23 mouse cellular contexts compared by ENCODE assay signal in genomic region chr16:92056711-92057110, GRCm38 (mm10). TPM values are rescaled to one million over a fixed set of nuclear protein-coding genes. Genes with fewer than 3 reads are reported as not detected.
DNase-seq lines count a peak whose midpoint lies in the region; ATAC-seq and TF ChIP-seq lines count a peak whose summit lies in the region.
"Had no signal": no experiment of that assay in that cellular context is flagged by ENCODE, and none has a peak within 500 bp of the region (broad histone marks: within the 10 kb centered on the region; RNA-seq: fewer than 3 reads in every experiment).

No protein-coding gene starts in this region.

- H3K4me1 ChIP-seq in heart, embryonic 13.5 days: peaks cover 33% of the 10 kb centered on the region
- peaks cover 8% of the 10 kb centered on the region; the same call in 1 of the 2 replicates for H3K4me1 ChIP-seq in heart, embryonic 11.5 days (ENCODE audit: control insufficient read depth, insufficient read depth, low read length)
- peaks cover 15% of the 10 kb centered on the region; the same call in 1 of the 2 replicates for H3K4me1 ChIP-seq in hindbrain, postnatal 0 days (ENCODE audit: insufficient read depth, low read length)
- H3K4me1 ChIP-seq in hindbrain, embryonic 11.5 days (replicated peaks; ENCODE audit: control insufficient read depth, insufficient read depth, low read length): peaks cover 3% of the 10 kb centered on the region; the same call in 1 of the 2 replicates
- H3K4me1 ChIP-seq in limb, embryonic 12.5 days (replicated peaks): peaks cover 24% of the 10 kb centered on the region
- H3K4me1 ChIP-seq in limb, embryonic 10.5 days: peaks cover 22% of the 10 kb centered on the region
- peaks cover 32% of the 10 kb centered on the region for H3K4me1 ChIP-seq in midbrain, embryonic 15.5 days
- H3K4me1 ChIP-seq in midbrain, embryonic 13.5 days (replicated peaks): peaks cover 37% of the 10 kb centered on the region

- H3K9ac ChIP-seq in heart, embryonic 13.5 days: no peak overlapping the region
- no peak overlapping the region for H3K9ac ChIP-seq in heart, embryonic 11.5 days (ENCODE audit: low read depth, low read length)
- H3K9ac ChIP-seq in hindbrain, postnatal 0 days (replicated peaks; ENCODE audit: low read length): no peak overlapping the region
- H3K9ac ChIP-seq in hindbrain, embryonic 11.5 days (ENCODE audit: low read depth, low read length): no peak overlapping the region
- no peak overlapping the region for H3K9ac ChIP-seq in limb, embryonic 12.5 days (replicated peaks)
- no peak overlapping the region for H3K9ac ChIP-seq in midbrain, embryonic 15.5 days
- H3K9ac ChIP-seq in midbrain, embryonic 13.5 days (replicated peaks): no peak overlapping the region

- H3K4me3 ChIP-seq in heart, embryonic 13.5 days: no peak overlapping the region
- no peak overlapping the region for H3K4me3 ChIP-seq in heart, embryonic 11.5 days (ENCODE audit: low read depth, low read length)
- no peak overlapping the region for H3K4me3 ChIP-seq in hindbrain, postnatal 0 days (ENCODE audit: low read length)
- no peak overlapping the region for H3K4me3 ChIP-seq in hindbrain, embryonic 11.5 days (ENCODE audit: low read depth, low read length)
- no peak overlapping the region for H3K4me3 ChIP-seq in limb, embryonic 12.5 days (replicated peaks)
- H3K4me3 ChIP-seq in limb, embryonic 10.5 days: no peak overlapping the region
- H3K4me3 ChIP-seq in midbrain, embryonic 15.5 days: no peak overlapping the region
- H3K4me3 ChIP-seq in midbrain, embryonic 13.5 days (replicated peaks): no peak overlapping the region

- peaks cover 11% of the 10 kb centered on the region for H3K36me3 ChIP-seq in heart, embryonic 13.5 days
- peaks cover 3% of the 10 kb centered on the region; the same call in 1 of the 2 replicates for H3K36me3 ChIP-seq in heart, embryonic 11.5 days (ENCODE audit: control insufficient read depth, insufficient read depth, low read length)
- H3K36me3 ChIP-seq in hindbrain, postnatal 0 days (ENCODE audit: insufficient read depth, low read length): no peaks in the 10 kb centered on the region
- no peaks in the 10 kb centered on the region for H3K36me3 ChIP-seq in hindbrain, embryonic 11.5 days (ENCODE audit: control insufficient read depth, insufficient read depth, low read length)
- H3K36me3 ChIP-seq in limb, embryonic 12.5 days: peaks cover 14% of the 10 kb centered on the region; the same call in 1 of the 2 replicates
- peaks cover 15% of the 10 kb centered on the region for H3K36me3 ChIP-seq in limb, embryonic 10.5 days
- H3K36me3 ChIP-seq in midbrain, embryonic 15.5 days (replicated peaks): no peaks in the 10 kb centered on the region; the same call in 1 of the 2 replicates
- H3K36me3 ChIP-seq in midbrain, embryonic 13.5 days: peaks cover 7% of the 10 kb centered on the region
- H3K36me3 ChIP-seq: forebrain, embryonic 15.5 days had no signal

- no peak for ATAC-seq in heart, embryonic 13.5 days (ENCODE audit: extremely low read depth, insufficient number of reproducible peaks, low FRiP score, low TSS enrichment)
- no peak for ATAC-seq in heart, embryonic 11.5 days (replicated peaks; ENCODE audit: insufficient number of reproducible peaks, low FRiP score, low TSS enrichment)
- no peak for ATAC-seq in hindbrain, postnatal 0 days
- no peak for ATAC-seq in hindbrain, embryonic 11.5 days (ENCODE audit: low FRiP score)
- no peak for ATAC-seq in limb, embryonic 12.5 days (ENCODE audit: insufficient number of reproducible peaks, insufficient read depth, low FRiP score, low TSS enrichment, low read depth)
- no peak for ATAC-seq in midbrain, embryonic 15.5 days (replicated peaks)
- ATAC-seq in midbrain, embryonic 13.5 days: no peak
- ATAC-seq: activated CD4-positive, CD25-positive, alpha-beta regulatory T cell, adult 4 months; CD4-positive, CD25-positive, alpha-beta regulatory T cell, adult 4 months had no signal

- peaks cover 8% of the 10 kb centered on the region for H3K9me3 ChIP-seq in heart, embryonic 13.5 days
- H3K9me3 ChIP-seq in heart, embryonic 11.5 days (replicated peaks; ENCODE audit: control insufficient read depth, low read length): peaks cover 7% of the 10 kb centered on the region
- no peaks in the 10 kb centered on the region for H3K9me3 ChIP-seq in hindbrain, postnatal 0 days (ENCODE audit: low read length)
- H3K9me3 ChIP-seq in hindbrain, embryonic 11.5 days (ENCODE audit: control insufficient read depth, low read length): no peaks in the 10 kb centered on the region
- peaks cover 14% of the 10 kb centered on the region for H3K9me3 ChIP-seq in limb, embryonic 12.5 days
- H3K9me3 ChIP-seq in limb, embryonic 10.5 days (replicated peaks): peaks cover 9% of the 10 kb centered on the region; the same call in 1 of the 2 replicates
- H3K9me3 ChIP-seq in midbrain, embryonic 15.5 days: no peaks in the 10 kb centered on the region
- H3K9me3 ChIP-seq in midbrain, embryonic 13.5 days: peaks cover 10% of the 10 kb centered on the region; the same call in 1 of the 2 replicates
- H3K9me3 ChIP-seq: forebrain, embryonic 15.5 days; hindbrain, embryonic 15.5 days had no signal

- DNase-seq in hindbrain, postnatal 0 days (ENCODE audit: low spot score): no peak
- DNase-seq in hindbrain, embryonic 11.5 days (ENCODE audit: low spot score): no peak
- no peak for DNase-seq in limb, embryonic 10.5 days (ENCODE audit: low spot score)
- DNase-seq: adrenal gland, postnatal 14 days; cerebellum, adult 11-12 months; cerebellum, postnatal 25 days; gastrocnemius, postnatal 36 days; heart, adult 11 months had no signal

- H3K4me2 ChIP-seq in heart, embryonic 13.5 days: no peak overlapping the region
- H3K4me2 ChIP-seq in heart, embryonic 11.5 days: no peak overlapping the region
- H3K4me2 ChIP-seq in hindbrain, postnatal 0 days (ENCODE audit: low read depth, low read length): peak overlapping the region; percentile 79; the same call in 1 of the 2 replicates
- H3K4me2 ChIP-seq in hindbrain, embryonic 11.5 days (replicated peaks; ENCODE audit: low read depth, low read length): no peak overlapping the region
- H3K4me2 ChIP-seq in limb, embryonic 12.5 days: peak overlapping the region; percentile 84
- H3K4me2 ChIP-seq in midbrain, embryonic 15.5 days: 0 out of 2 replicates have a peak overlapping the region, but pooled peaks have one; percentile 74
- H3K4me2 ChIP-seq in midbrain, embryonic 13.5 days (replicated peaks): no peak overlapping the region

- no peak for TF ChIP-seq CTCF in hindbrain, postnatal 0 days (IDR thresholded peaks at IDR 0.05; ENCODE audit: low read depth)

- H3K27ac ChIP-seq in heart, embryonic 13.5 days (replicated peaks): 0 out of 2 replicates have a peak overlapping the region, but pooled peaks have one; percentile 87
- no peak overlapping the region; the same call in 1 of the 2 replicates for H3K27ac ChIP-seq in heart, embryonic 11.5 days (ENCODE audit: low read depth, low read length)
- H3K27ac ChIP-seq in hindbrain, postnatal 0 days: 0 out of 2 replicates have a peak overlapping the region, but pooled peaks have one; percentile 85
- H3K27ac ChIP-seq in hindbrain, embryonic 11.5 days (ENCODE audit: low read depth, low read length): no peak overlapping the region
- no peak overlapping the region for H3K27ac ChIP-seq in limb, embryonic 12.5 days
- no peak overlapping the region for H3K27ac ChIP-seq in limb, embryonic 10.5 days
- H3K27ac ChIP-seq in midbrain, embryonic 15.5 days: no peak overlapping the region
- no peak overlapping the region for H3K27ac ChIP-seq in midbrain, embryonic 13.5 days

- H3K27me3 ChIP-seq in heart, embryonic 13.5 days (replicated peaks): no peaks in the 10 kb centered on the region
- H3K27me3 ChIP-seq in heart, embryonic 11.5 days (ENCODE audit: control insufficient read depth, insufficient read depth, low read length): no peaks in the 10 kb centered on the region
- H3K27me3 ChIP-seq in hindbrain, postnatal 0 days (ENCODE audit: insufficient read depth, low read length): no peaks in the 10 kb centered on the region
- no peaks in the 10 kb centered on the region for H3K27me3 ChIP-seq in hindbrain, embryonic 11.5 days (ENCODE audit: control insufficient read depth, insufficient read depth, low read length)
- no peaks in the 10 kb centered on the region for H3K27me3 ChIP-seq in limb, embryonic 12.5 days
- no peaks in the 10 kb centered on the region for H3K27me3 ChIP-seq in limb, embryonic 10.5 days (ENCODE audit: low read depth, poor library complexity, severe bottlenecking)
- no peaks in the 10 kb centered on the region for H3K27me3 ChIP-seq in midbrain, embryonic 15.5 days (replicated peaks)
- peaks cover 2% of the 10 kb centered on the region; the same call in 1 of the 2 replicates for H3K27me3 ChIP-seq in midbrain, embryonic 13.5 days
- H3K27me3 ChIP-seq: embryonic facial prominence, embryonic 12.5 days; forebrain, embryonic 15.5 days; hindbrain, embryonic 15.5 days; Patski had no signal

- WGBS in heart, embryonic 13.5 days: 21% methylated on average over 2 of the region's 2 CpGs
- WGBS in heart, embryonic 11.5 days (ENCODE audit: insufficient replicate concordance): 13% methylated on average over 2 of the region's 2 CpGs
- WGBS in hindbrain, postnatal 0 days: 67% methylated on average over 2 of the region's 2 CpGs
- WGBS in hindbrain, embryonic 11.5 days: 53% methylated on average over 2 of the region's 2 CpGs
- WGBS in limb, embryonic 12.5 days: 73% methylated on average over 2 of the region's 2 CpGs
- 65% methylated on average over 2 of the region's 2 CpGs for WGBS in limb, embryonic 10.5 days
- 70% methylated on average over 2 of the region's 2 CpGs for WGBS in midbrain, embryonic 15.5 days
- 59% methylated on average over 2 of the region's 2 CpGs for WGBS in midbrain, embryonic 13.5 days

RNA-seq across cellular contexts. Expression of gene Mrps6, which starts 1.4 kb away (rescaled TPM):
- 106 and 122 TPM in 2 replicates for polyA plus RNA-seq in heart, embryonic 13.5 days (2015; fragmentation: Nextera tagmentation; extraction: Ambion mirVana)
- polyA plus RNA-seq in heart, embryonic 11.5 days (2014; fragmentation: Nextera tagmentation; extraction: Ambion mirVana): 121 and 136 TPM in 2 replicates
- total RNA-seq in hindbrain, postnatal 0 days (2014; rRNA removed): 24.9 and 33.2 TPM in 2 replicates
- polyA plus RNA-seq in hindbrain, postnatal 0 days (2015; fragmentation: Nextera tagmentation; extraction: Ambion mirVana): 181 and 183 TPM in 2 replicates
- 139 and 141 TPM in 2 replicates for polyA plus RNA-seq in hindbrain, embryonic 11.5 days (2014; fragmentation: Nextera tagmentation; extraction: Ambion mirVana)
- 87.5 and 98.7 TPM in 2 replicates for polyA plus RNA-seq in limb, embryonic 12.5 days (2016; fragmentation: Nextera tagmentation; extraction: Ambion mirVana)
- 92.2 and 111 TPM in 2 replicates for polyA plus RNA-seq in limb, embryonic 10.5 days (2016; fragmentation: Nextera tagmentation; extraction: Ambion mirVana)
- polyA plus RNA-seq in midbrain, embryonic 15.5 days (2015; fragmentation: Nextera tagmentation; extraction: Ambion mirVana): 156 and 163 TPM in 2 replicates
- 149 and 153 TPM in 2 replicates for polyA plus RNA-seq in midbrain, embryonic 13.5 days (2015; fragmentation: Nextera tagmentation; extraction: Ambion mirVana)

RNA-seq across cellular contexts. Expression of gene Gm49711, which starts 1.4 kb away (rescaled TPM):
- polyA plus RNA-seq in heart, embryonic 13.5 days (2015; fragmentation: Nextera tagmentation; extraction: Ambion mirVana): 0.13 and 0.25 TPM in 2 replicates
- polyA plus RNA-seq in heart, embryonic 11.5 days (2014; fragmentation: Nextera tagmentation; extraction: Ambion mirVana): 0.20 TPM in 1 of 2 replicates, not detected in the other
- total RNA-seq in hindbrain, postnatal 0 days (2014; rRNA removed): not detected in 2 replicates
- polyA plus RNA-seq in hindbrain, postnatal 0 days (2015; fragmentation: Nextera tagmentation; extraction: Ambion mirVana): 0.58 and 0.82 TPM in 2 replicates
- polyA plus RNA-seq in hindbrain, embryonic 11.5 days (2014; fragmentation: Nextera tagmentation; extraction: Ambion mirVana): 0.14 and 0.20 TPM in 2 replicates
- polyA plus RNA-seq in limb, embryonic 12.5 days (2016; fragmentation: Nextera tagmentation; extraction: Ambion mirVana): 0.28 TPM in 1 of 2 replicates, not detected in the other
- polyA plus RNA-seq in limb, embryonic 10.5 days (2016; fragmentation: Nextera tagmentation; extraction: Ambion mirVana): 0.30 TPM in 1 of 2 replicates, not detected in the other
- 0.72 and 0.73 TPM in 2 replicates for polyA plus RNA-seq in midbrain, embryonic 15.5 days (2015; fragmentation: Nextera tagmentation; extraction: Ambion mirVana)
- polyA plus RNA-seq in midbrain, embryonic 13.5 days (2015; fragmentation: Nextera tagmentation; extraction: Ambion mirVana): 0.49 and 0.54 TPM in 2 replicates
- total RNA-seq: adrenal gland, adult 18-20 months; adrenal gland, postnatal 14 days; gastrocnemius, adult 8-10 months; gastrocnemius, postnatal 36 days; heart, postnatal 36 days had no signal
- polyA plus RNA-seq: activated CD4-positive, CD25-positive, alpha-beta regulatory T cell, adult 4 months; CD4-positive, CD25-positive, alpha-beta regulatory T cell, adult 4 months; heart, embryonic 10.5 days had no signal

RNA-seq across cellular contexts. Expression of gene Slc5a3, which starts 1.4 kb away (rescaled TPM):
- polyA plus RNA-seq in heart, embryonic 13.5 days (2015; fragmentation: Nextera tagmentation; extraction: Ambion mirVana): 3.1 and 3.6 TPM in 2 replicates
- polyA plus RNA-seq in heart, embryonic 11.5 days (2014; fragmentation: Nextera tagmentation; extraction: Ambion mirVana): 5.7 and 6.7 TPM in 2 replicates
- 23.9 and 30.9 TPM in 2 replicates for total RNA-seq in hindbrain, postnatal 0 days (2014; rRNA removed)
- polyA plus RNA-seq in hindbrain, postnatal 0 days (2015; fragmentation: Nextera tagmentation; extraction: Ambion mirVana): 9.6 and 10.0 TPM in 2 replicates
- 14.6 and 14.9 TPM in 2 replicates for polyA plus RNA-seq in hindbrain, embryonic 11.5 days (2014; fragmentation: Nextera tagmentation; extraction: Ambion mirVana)
- 10.0 and 10.2 TPM in 2 replicates for polyA plus RNA-seq in limb, embryonic 12.5 days (2016; fragmentation: Nextera tagmentation; extraction: Ambion mirVana)
- polyA plus RNA-seq in limb, embryonic 10.5 days (2016; fragmentation: Nextera tagmentation; extraction: Ambion mirVana): 8.0 and 9.3 TPM in 2 replicates
- polyA plus RNA-seq in midbrain, embryonic 15.5 days (2015; fragmentation: Nextera tagmentation; extraction: Ambion mirVana): 18.3 and 21.3 TPM in 2 replicates
- polyA plus RNA-seq in midbrain, embryonic 13.5 days (2015; fragmentation: Nextera tagmentation; extraction: Ambion mirVana): 16.3 and 16.8 TPM in 2 replicates

Comparison
In these comparisons a context has a peak if more than half of its experiments do, and no peak if none do; other contexts are left out.
1. H3K27ac ChIP-seq: peak in heart, embryonic 13.5 days (single experiment) and hindbrain, postnatal 0 days (single experiment); none in heart, embryonic 11.5 days (single experiment), hindbrain, embryonic 11.5 days (single experiment), limb, embryonic 12.5 days (single experiment), limb, embryonic 10.5 days (single experiment), midbrain, embryonic 15.5 days (single experiment) and midbrain, embryonic 13.5 days (single experiment).
2. H3K4me2 ChIP-seq: peak in hindbrain, postnatal 0 days (single experiment), limb, embryonic 12.5 days (single experiment) and midbrain, embryonic 15.5 days (single experiment); none in heart, embryonic 13.5 days (single experiment), heart, embryonic 11.5 days (single experiment), hindbrain, embryonic 11.5 days (single experiment) and midbrain, embryonic 13.5 days (single experiment).